9 mouse cellular contexts compared by ENCODE assay signal in genomic region chr11:88581375-88581774, GRCm38 (mm10).
DNase-seq lines count a peak whose midpoint lies in the region; ATAC-seq and TF ChIP-seq lines count a peak whose summit lies in the region.
"Had no signal": no experiment of that assay in that cellular context is flagged by ENCODE, and none has a peak within 500 bp of the region (broad histone marks: within the 10 kb centered on the region; RNA-seq: fewer than 3 reads in every experiment).

No protein-coding gene starts in this region.

- no peaks in the 10 kb centered on the region for H3K9me3 ChIP-seq in embryonic facial prominence, embryonic 14.5 days (ENCODE audit: control insufficient read depth, low read length)
- H3K9me3 ChIP-seq in hindbrain, embryonic 12.5 days (replicated peaks): no peaks in the 10 kb centered on the region
- H3K9me3 ChIP-seq in midbrain, postnatal 0 days (ENCODE audit: low read length): no peaks in the 10 kb centered on the region
- no peaks in the 10 kb centered on the region for H3K9me3 ChIP-seq in liver, embryonic 11.5 days (ENCODE audit: control insufficient read depth, low read length)

- H3K4me2 ChIP-seq in embryonic facial prominence, embryonic 14.5 days (ENCODE audit: low read depth, low read length): no peak overlapping the region
- no peak overlapping the region for H3K4me2 ChIP-seq in hindbrain, embryonic 12.5 days (replicated peaks)
- H3K4me2 ChIP-seq in midbrain, postnatal 0 days (ENCODE audit: low read depth, low read length, poor library complexity, severe bottlenecking): no peak overlapping the region
- H3K4me2 ChIP-seq in liver, embryonic 11.5 days: no peak overlapping the region

- H3K4me1 ChIP-seq in embryonic facial prominence, embryonic 14.5 days (ENCODE audit: control insufficient read depth, insufficient read depth, low read length): peaks cover 60% of the 10 kb centered on the region
- H3K4me1 ChIP-seq in hindbrain, embryonic 12.5 days: peaks cover 84% of the 10 kb centered on the region
- peaks cover 39% of the 10 kb centered on the region for H3K4me1 ChIP-seq in midbrain, postnatal 0 days (ENCODE audit: insufficient read depth, low read length)
- peaks cover 35% of the 10 kb centered on the region for H3K4me1 ChIP-seq in liver, embryonic 11.5 days (replicated peaks; ENCODE audit: control insufficient read depth, insufficient read depth, low read length)

- no peak for DNase-seq in layer of hippocampus, adult 2 months (ENCODE audit: low spot score in 2 of 2)
- DNase-seq in layer of hippocampus, adult 18-20 months (ENCODE audit: low spot score in 2 of 2): no peak
- DNase-seq in embryonic facial prominence, embryonic 14.5 days (ENCODE audit: low spot score): no peak
- DNase-seq in midbrain, postnatal 0 days (ENCODE audit: low spot score): no peak
- DNase-seq in liver, embryonic 11.5 days (ENCODE audit: low spot score): no peak
- DNase-seq in cerebellum, postnatal 25 days: no peak
- DNase-seq: adrenal gland, adult 2 months; cerebellum, adult 9-11 months had no signal

- 63% methylated on average over 7 of the region's 7 CpGs for WGBS in embryonic facial prominence, embryonic 14.5 days
- 62% methylated on average over 7 of the region's 7 CpGs for WGBS in hindbrain, embryonic 12.5 days
- 48% methylated on average over 7 of the region's 7 CpGs for WGBS in midbrain, postnatal 0 days
- WGBS in liver, embryonic 11.5 days: 83% methylated on average over 7 of the region's 7 CpGs

- no peak for TF ChIP-seq CTCF in layer of hippocampus, adult 2 months (conservative IDR thresholded peaks at IDR 0.05)
- no peak for TF ChIP-seq CTCF in midbrain, postnatal 0 days (IDR thresholded peaks at IDR 0.05)

- H3K9ac ChIP-seq in embryonic facial prominence, embryonic 14.5 days (ENCODE audit: low read depth, low read length): no peak overlapping the region
- H3K9ac ChIP-seq in hindbrain, embryonic 12.5 days: no peak overlapping the region
- H3K9ac ChIP-seq in midbrain, postnatal 0 days (replicated peaks; ENCODE audit: low read length, poor library complexity, severe bottlenecking): no peak overlapping the region
- no peak overlapping the region for H3K9ac ChIP-seq in liver, embryonic 11.5 days (ENCODE audit: low read depth, low read length)

- no peaks in the 10 kb centered on the region for H3K27me3 ChIP-seq in embryonic facial prominence, embryonic 14.5 days (replicated peaks; ENCODE audit: control insufficient read depth, insufficient read depth, low read length)
- no peaks in the 10 kb centered on the region for H3K27me3 ChIP-seq in hindbrain, embryonic 12.5 days
- H3K27me3 ChIP-seq in midbrain, postnatal 0 days (ENCODE audit: insufficient read depth, low read length): no peaks in the 10 kb centered on the region
- H3K27me3 ChIP-seq in liver, embryonic 11.5 days (replicated peaks; ENCODE audit: control insufficient read depth, insufficient read depth, low read length): no peaks in the 10 kb centered on the region

- no peak overlapping the region for H3K4me3 ChIP-seq in layer of hippocampus, adult 2 months
- no peak overlapping the region for H3K4me3 ChIP-seq in embryonic facial prominence, embryonic 14.5 days (ENCODE audit: low read depth, low read length)
- no peak overlapping the region for H3K4me3 ChIP-seq in hindbrain, embryonic 12.5 days
- H3K4me3 ChIP-seq in midbrain, postnatal 0 days (ENCODE audit: low read depth, low read length): no peak overlapping the region
- no peak overlapping the region for H3K4me3 ChIP-seq in liver, embryonic 11.5 days (ENCODE audit: low read depth, low read length)

- ATAC-seq in embryonic facial prominence, embryonic 14.5 days (ENCODE audit: low read depth): no peak
- no peak for ATAC-seq in hindbrain, embryonic 12.5 days (ENCODE audit: low FRiP score)
- ATAC-seq in midbrain, postnatal 0 days (ENCODE audit: low FRiP score): no peak
- no peak for ATAC-seq in liver, embryonic 11.5 days (replicated peaks; ENCODE audit: low FRiP score)

- H3K27ac ChIP-seq in layer of hippocampus, adult 2 months: peak overlapping the region; percentile 88
- peak overlapping the region; percentile 83 for H3K27ac ChIP-seq in embryonic facial prominence, embryonic 14.5 days (replicated peaks; ENCODE audit: low read depth, low read length)
- H3K27ac ChIP-seq in hindbrain, embryonic 12.5 days: peak overlapping the region; percentile 93
- H3K27ac ChIP-seq in midbrain, postnatal 0 days (ENCODE audit: low read depth, low read length): peak overlapping the region; percentile 76; the same call in 1 of the 2 replicates
- H3K27ac ChIP-seq in liver, embryonic 11.5 days (ENCODE audit: low read depth, low read length): no peak overlapping the region

- H3K36me3 ChIP-seq in embryonic facial prominence, embryonic 14.5 days (ENCODE audit: control insufficient read depth, insufficient read depth, low read length): no peaks in the 10 kb centered on the region
- no peaks in the 10 kb centered on the region for H3K36me3 ChIP-seq in hindbrain, embryonic 12.5 days
- H3K36me3 ChIP-seq in midbrain, postnatal 0 days (ENCODE audit: insufficient read depth, low read length): no peaks in the 10 kb centered on the region
- 0 out of 2 replicates have a peak, but pooled peaks cover 3% of the 10 kb centered on the region for H3K36me3 ChIP-seq in liver, embryonic 11.5 days (ENCODE audit: control insufficient read depth, insufficient read depth, low read length)
